Mouse (Mus musculus) small intestine, adult 2 months (tissue): ENCODE results near the gene Fam184a. TPM values are rescaled to one million over a fixed set of nuclear protein-coding genes. Genes with fewer than 3 reads are reported as not detected.
"Not testable (repeated sequence)": the region's sequence is repeated elsewhere in the genome, so short reads cannot be mapped to it uniquely, and the experiment has no call there.

Source experiments
- H3K27ac ChIP-seq: fragments of 200-500 bp; 2 replicates; pipeline ENCODE4 v1.5.1; 2012; ENCODE audit warnings: low read depth, low read length, control low read depth, inconsistent platforms; ENCODE audit not compliant: insufficient read depth
- H3K27me3 ChIP-seq: fragments of 200-500 bp; 2 replicates; pipeline ENCODE4 v1.6.1; 2012; ENCODE audit warnings: mild to moderate bottlenecking, moderate library complexity, low read length, inconsistent platforms; ENCODE audit not compliant: control insufficient read depth, insufficient read depth
- H3K36me3 ChIP-seq: fragments of 200-500 bp; 2 replicates; pipeline ENCODE4 v1.6.1; 2012; ENCODE audit warnings: mild to moderate bottlenecking, low read length, control low read depth, inconsistent platforms; ENCODE audit not compliant: control insufficient read depth, insufficient read depth
- H3K4me1 ChIP-seq: fragments of 200-500 bp; 2 replicates; pipeline ENCODE4 v1.6.1; 2012; ENCODE audit warnings: low read length, inconsistent platforms, mixed read lengths; ENCODE audit not compliant: control insufficient read depth, insufficient read depth, insufficient read length
- H3K4me3 ChIP-seq: fragments of 200-500 bp; 2 replicates; pipeline ENCODE4 v1.5.1; 2012; ENCODE audit warnings: low read depth, mild to moderate bottlenecking, control low read depth, inconsistent platforms, low read length, moderate library complexity
- CTCF ChIP-seq: fragments of 200-500 bp; IDR thresholded peaks from 2 replicates; pipeline ENCODE4 v1.5.1; 2012; ENCODE audit warnings: low read depth, mild to moderate bottlenecking, control low read depth, inconsistent platforms, low read length, moderate library complexity, mixed read lengths; ENCODE audit not compliant: insufficient replicate concordance, insufficient read length; ENCODE audit errors: extremely low read depth
- POLR2A ChIP-seq: fragments of 200-500 bp; IDR thresholded peaks from 2 replicates; pipeline ENCODE4 v1.6.1; 2012; ENCODE audit warnings: low read depth, mild to moderate bottlenecking, control low read depth, inconsistent platforms, low read length, moderate library complexity
- WGBS: fragments of 180-500 bp; shearing (Covaris S2); methylation state at CpG from one replicate; pipeline ENCODE4 v1.1.7; 2018; 5-methylcytosine and 5-hydroxymethylcytosine counted together
- polyA plus RNA-seq: library from polyadenylated mRNA; depleted of rRNA; stranded (reverse); fragments of >200 nt; gene quantifications from 2 replicates; pipeline ENCODE4 v1.2.3, GENCODE M21; 2012

Fam184a gene
- polyA plus RNA-seq, 1 experiment = 0.09 TPM

GRCm38 (mm10) chr10:53661788-53662187, 89.1 kb downstream of the Fam184a start:
- WGBS = 90% methylated on average over 4 of the region's 4 CpGs
- no peak for TF ChIP-seq POLR2A
- no peak for TF ChIP-seq CTCF
- no peak overlapping the region for H3K4me3 ChIP-seq

GRCm38 (mm10) chr10:53654239-53654638, 96.7 kb downstream of the Fam184a start:
- not testable (repeated sequence) for H3K27ac ChIP-seq, H3K36me3 ChIP-seq, H3K4me1 ChIP-seq, H3K4me3 ChIP-seq, H3K27me3 ChIP-seq
- WGBS = 55% methylated on average over 5 of the region's 5 CpGs
- peak; percentile 19; the same call in 1 of the 2 replicates for TF ChIP-seq CTCF

More at GRCm38 (mm10) chr10:53661788-53662187, 89.1 kb downstream of the Fam184a start:
- Histone ChIP-seq H3K27ac (no peak overlapping the region), H3K36me3 (no peaks in the 10 kb centered on the region), H3K4me1 (no peaks in the 10 kb centered on the region), H3K27me3 (no peaks in the 10 kb centered on the region)

- Histone ChIP-seq H3K27ac (no peak overlapping the region), H3K36me3 (no peaks in the 10 kb centered on the region), H3K4me1 (no peaks in the 10 kb centered on the region), H3K27me3 (no peaks in the 10 kb centered on the region), H3K4me3 (no peak overlapping the region)
- WGBS = 82% methylated on average over 2 of the region's 2 CpGs
- no peak for TF ChIP-seq CTCF
- TF ChIP-seq POLR2A = no peak
Measured at GRCm38 (mm10) chr10:53650683-53651082, 100.2 kb downstream of the Fam184a start.

GRCm38 (mm10) chr10:53641507-53641906, 109.4 kb downstream of the Fam184a start:
- no peaks in the 10 kb centered on the region for H3K27me3 ChIP-seq
- H3K27ac ChIP-seq = no peak overlapping the region

GRCm38 (mm10) chr10:53635246-53635971, 115.5 kb downstream of the Fam184a start:
- no peak overlapping the region for H3K4me3 ChIP-seq
- no peaks in the 10 kb centered on the region for H3K36me3 ChIP-seq
- WGBS = 67% methylated on average over 13 of the region's 13 CpGs
- no peak overlapping the region for H3K27ac ChIP-seq
- no peaks in the 10 kb centered on the region for H3K27me3 ChIP-seq
- H3K4me1 ChIP-seq = no peaks in the 10 kb centered on the region
- TF ChIP-seq POLR2A (no peak), CTCF (no peak)

More at GRCm38 (mm10) chr10:53641507-53641906, 109.4 kb downstream of the Fam184a start:
- no peaks in the 10 kb centered on the region for H3K36me3 ChIP-seq
- H3K4me3 ChIP-seq = no peak overlapping the region
- TF ChIP-seq CTCF (no peak), POLR2A (no peak)
- no peaks in the 10 kb centered on the region for H3K4me1 ChIP-seq

- Histone ChIP-seq H3K4me1 (no peaks in the 10 kb centered on the region), H3K27me3 (no peaks in the 10 kb centered on the region), H3K36me3 (no peaks in the 10 kb centered on the region), H3K27ac (no peak overlapping the region), H3K4me3 (no peak overlapping the region)
- WGBS = 81% methylated on average over 10 of the region's 10 CpGs
- TF ChIP-seq POLR2A (no peak), CTCF (no peak)
Measured at GRCm38 (mm10) chr10:53634160-53634559, 116.8 kb downstream of the Fam184a start.

- H3K4me1 ChIP-seq = not testable (repeated sequence)
- WGBS = 46% methylated on average over 10 of the region's 10 CpGs
- H3K27ac ChIP-seq = peak within 1 kb of the TSS; percentile 72
Measured at GRCm38 (mm10) chr10:53630339-53630738, 120.6 kb downstream of the Fam184a start, which contains the start of gene Mcm9. Gene Mcm9 (minus strand): TSS chr10:53630439.

More at GRCm38 (mm10) chr10:53630339-53630738, 120.6 kb downstream of the Fam184a start, which contains the start of gene Mcm9:
- H3K4me3 ChIP-seq = peak within 1 kb of the TSS; percentile 80
- H3K27me3 ChIP-seq, H3K36me3 ChIP-seq: not testable (repeated sequence)
